Mouse (Mus musculus) spleen, adult 2 months (tissue): Measurements from ENCODE around the gene Ccl2.

ENCODE experiments used
- CTCF ChIP-seq: fragments of 200-500 bp; IDR thresholded peaks from 2 replicates; pipeline ENCODE4 v1.5.1; 2011; ENCODE audit warnings: mild to moderate bottlenecking, inconsistent platforms; ENCODE audit not compliant: insufficient read depth, insufficient read length, insufficient replicate concordance; ENCODE audit errors: extremely low read depth
- POLR2A ChIP-seq: fragments of 200-500 bp; IDR thresholded peaks from 2 replicates; pipeline ENCODE4 v1.6.1; 2011; ENCODE audit warnings: low read depth, low read length, inconsistent platforms

DNA sequence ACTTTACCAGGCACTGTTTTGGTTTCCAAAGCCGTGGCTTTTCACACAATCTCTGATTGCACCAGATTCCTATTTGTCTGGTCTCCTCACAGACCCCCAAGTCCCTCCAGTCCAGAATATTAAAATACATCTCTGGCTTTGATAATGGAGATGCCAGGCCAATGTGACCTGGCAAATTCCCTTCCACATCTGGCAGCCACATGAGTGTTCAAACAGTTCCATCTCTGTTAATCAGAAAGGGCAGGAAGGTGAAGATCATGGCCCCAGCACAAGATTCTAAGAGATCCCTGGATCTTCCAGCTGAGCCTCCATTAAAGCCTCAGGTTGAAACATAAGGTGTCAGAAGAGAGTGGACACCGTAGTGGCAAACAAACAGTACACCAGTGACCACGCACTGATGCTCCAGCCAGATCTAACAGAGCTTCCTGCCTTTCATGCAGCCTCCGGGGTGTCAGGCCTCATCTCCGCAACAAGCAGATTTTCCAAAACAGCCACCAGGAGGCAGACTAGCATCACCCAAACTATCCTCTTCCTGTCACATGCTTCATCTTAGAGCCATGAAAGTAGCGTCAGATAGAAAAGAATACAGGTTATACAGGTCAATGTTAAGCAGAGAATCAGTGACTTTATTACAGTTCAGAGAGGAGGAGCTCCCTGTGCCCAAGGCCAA lies 12.5 kb downstream of the Ccl2 start:
- TF ChIP-seq POLR2A (no peak), CTCF (no peak)
